Mouse (Mus musculus) frontal cortex, postnatal 10 days (tissue): ENCODE results near the gene Xcl1.
"Not testable (repeated sequence)": the region's sequence is repeated elsewhere in the genome, so short reads cannot be mapped to it uniquely, and the experiment has no call there.

Experiments
- DNase-seq, 2 experiments: peaks; one replicate each; pipeline ENCODE4 v3.0.0; 2022; ENCODE audit warnings: low spot score in 2 of 2, mixed read lengths in 1 of 2

Gene Xcl1

GRCm38 (mm10) chr1:164935477-164936044 is at the start of gene Xcl1:
Gene Xcl1 (minus strand): TSS chr1:164935527.
- DNase-seq, result no peak

GRCm38 (mm10) chr1:164984681-164985080 is 49.4 kb upstream of the Xcl1 start:
- not testable (repeated sequence) for DNase-seq

- no peak for DNase-seq
Measured at GRCm38 (mm10) chr1:164977351-164977750, 42.0 kb upstream of the Xcl1 start.

GRCm38 (mm10) chr1:164975729-164976128 is 40.4 kb upstream of the Xcl1 start:
- DNase-seq, result no peak

GRCm38 (mm10) chr1:164975276-164975675 is 39.9 kb upstream of the Xcl1 start:
- DNase-seq, result no peak

GRCm38 (mm10) chr1:164973790-164974189 is 38.5 kb upstream of the Xcl1 start:
- no peak for DNase-seq

- no peak for DNase-seq
Measured at GRCm38 (mm10) chr1:164973341-164973740, 38.0 kb upstream of the Xcl1 start.

- DNase-seq, result no peak
Measured at GRCm38 (mm10) chr1:164972744-164973143, 37.4 kb upstream of the Xcl1 start.

GRCm38 (mm10) chr1:164966095-164966698 is 30.9 kb upstream of the Xcl1 start:
- no peak for DNase-seq

GRCm38 (mm10) chr1:164960610-164961009 is 25.3 kb upstream of the Xcl1 start:
- no peak for DNase-seq

- no peak for DNase-seq
Measured at GRCm38 (mm10) chr1:164959787-164960385, 24.6 kb upstream of the Xcl1 start.

GRCm38 (mm10) chr1:164959160-164959559 is 23.8 kb upstream of the Xcl1 start:
- DNase-seq, result no peak

GRCm38 (mm10) chr1:164957974-164958373 is 22.6 kb upstream of the Xcl1 start:
- no peak for DNase-seq

- no peak for DNase-seq
Measured at GRCm38 (mm10) chr1:164956725-164957399, 21.5 kb upstream of the Xcl1 start.

GRCm38 (mm10) chr1:164955452-164956196 is 20.3 kb upstream of the Xcl1 start:
- DNase-seq, result no peak

- DNase-seq, result no peak
Measured at GRCm38 (mm10) chr1:164953574-164953973, 18.2 kb upstream of the Xcl1 start.

- no peak for DNase-seq
Measured at GRCm38 (mm10) chr1:164936060-164936459, 733 bp upstream of the Xcl1 start.

- no peak for DNase-seq
Measured at GRCm38 (mm10) chr1:164933441-164934188, 1.7 kb downstream of the Xcl1 start.

- DNase-seq, result peak in 1 of 2 experiments; percentile 18
Measured at GRCm38 (mm10) chr1:164931135-164931534, 4.2 kb downstream of the Xcl1 start.

- DNase-seq, result no peak
Measured at GRCm38 (mm10) chr1:164930006-164930405, 5.3 kb downstream of the Xcl1 start.

GRCm38 (mm10) chr1:164926534-164927160 is 8.7 kb downstream of the Xcl1 start:
- peak; percentile 23 to 71 for DNase-seq
